In genomic region chr1:120125471-120125870, GRCm38 (mm10) we compare ENCODE assay signal across 20 mouse cellular contexts.
"Had no signal": no experiment of that assay in that cellular context is flagged by ENCODE, and none has a peak within 500 bp of the region (broad histone marks: within the 10 kb centered on the region; RNA-seq: fewer than 3 reads in every experiment).

No protein-coding gene starts in this region.

- H3K27me3 ChIP-seq: kidney, embryonic 15.5 days; limb, embryonic 12.5 days; limb, embryonic 15.5 days; lung, embryonic 15.5 days; megakaryocyte, embryonic 14.5 days; midbrain, embryonic 13.5 days; neural tube, embryonic 12.5 days had no signal

- ATAC-seq: liver, postnatal 0 days; midbrain, embryonic 13.5 days; midbrain, embryonic 16.5 days had no signal

- H3K4me1 ChIP-seq: limb, embryonic 12.5 days; neural tube, embryonic 12.5 days had no signal

- DNase-seq: layer of hippocampus, postnatal 36 days; left cerebral cortex, postnatal 4 days; liver, postnatal 0 days; retina, postnatal 1 day; right cerebral cortex, postnatal 25 days; thymus, adult 2 months; thymus, postnatal 14 days; thymus, postnatal 4 days had no signal

- H3K9ac ChIP-seq: kidney, embryonic 15.5 days; limb, embryonic 12.5 days; limb, embryonic 15.5 days; liver, embryonic 14.5 days; liver, postnatal 0 days; lung, embryonic 15.5 days; midbrain, embryonic 13.5 days; neural tube, embryonic 12.5 days had no signal

- H3K27ac ChIP-seq: kidney, embryonic 15.5 days; layer of hippocampus, adult 2 months; limb, embryonic 12.5 days; limb, embryonic 15.5 days; liver, embryonic 14.5 days; lung, embryonic 15.5 days; midbrain, embryonic 10.5 days; midbrain, embryonic 13.5 days; neural tube, embryonic 12.5 days had no signal

- H3K36me3 ChIP-seq: kidney, embryonic 15.5 days; limb, embryonic 12.5 days; limb, embryonic 15.5 days; lung, embryonic 15.5 days; midbrain, embryonic 10.5 days; midbrain, embryonic 13.5 days; neural tube, embryonic 12.5 days had no signal

- H3K4me3 ChIP-seq: kidney, embryonic 15.5 days; layer of hippocampus, adult 2 months; limb, embryonic 12.5 days; limb, embryonic 15.5 days; lung, embryonic 15.5 days; megakaryocyte, embryonic 14.5 days; midbrain, embryonic 10.5 days; midbrain, embryonic 13.5 days; neural tube, embryonic 12.5 days had no signal

- H3K9me3 ChIP-seq: kidney, embryonic 15.5 days; limb, embryonic 12.5 days; limb, embryonic 15.5 days; lung, embryonic 15.5 days; megakaryocyte, embryonic 14.5 days; midbrain, embryonic 10.5 days; midbrain, embryonic 13.5 days; neural tube, embryonic 12.5 days had no signal

- H3K4me2 ChIP-seq: kidney, embryonic 15.5 days; limb, embryonic 12.5 days; limb, embryonic 15.5 days; liver, embryonic 11.5 days; lung, embryonic 15.5 days; midbrain, embryonic 13.5 days; neural tube, embryonic 12.5 days had no signal
